ENCODE assay signal across 10 mouse cellular contexts in the genomic region with DNA sequence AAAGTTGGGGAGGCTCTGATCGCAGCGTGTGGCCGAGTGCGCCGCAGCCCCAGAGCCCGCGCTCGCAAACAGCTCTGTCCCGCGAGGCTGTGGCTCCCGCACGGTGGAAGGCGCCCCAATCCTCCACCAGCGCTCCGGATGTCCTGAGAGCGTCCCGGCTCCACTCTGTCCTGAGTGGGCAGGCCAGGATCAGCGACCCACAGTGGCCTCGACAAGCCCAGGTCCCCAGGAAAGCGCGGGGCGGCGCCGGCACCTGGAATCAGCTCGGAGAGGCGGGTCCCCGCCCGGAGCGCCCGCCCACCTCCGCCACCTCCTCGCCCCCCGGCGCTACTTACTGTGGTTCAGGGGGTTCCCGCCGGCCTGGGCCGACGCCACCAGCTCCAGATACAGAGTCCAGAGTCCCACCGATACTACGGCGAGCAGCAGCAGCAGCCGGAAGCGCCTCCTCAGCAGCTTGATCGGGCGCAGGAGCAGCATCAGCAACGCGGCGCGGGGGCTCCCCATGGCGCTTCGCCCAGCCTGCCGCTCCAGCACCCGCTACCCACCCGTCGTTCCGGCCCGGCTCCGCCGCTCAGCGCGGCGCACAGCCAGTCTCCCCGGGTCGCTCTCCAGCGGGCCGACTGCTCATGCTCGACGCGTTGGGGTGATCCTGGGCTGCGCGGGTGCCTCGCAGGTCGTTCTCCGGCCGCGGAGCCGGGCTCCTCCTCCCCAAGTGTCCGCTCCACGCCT. TPM values are rescaled to one million over a fixed set of nuclear protein-coding genes. Genes with fewer than 3 reads are reported as not detected.
DNase-seq lines count a peak whose midpoint lies in the region; ATAC-seq and TF ChIP-seq lines count a peak whose summit lies in the region.
"Had no signal": no experiment of that assay in that cellular context is flagged by ENCODE, and none has a peak within 500 bp of the region (broad histone marks: within the 10 kb centered on the region; RNA-seq: fewer than 3 reads in every experiment).

A gene (plus strand): TSS at position 309 of the 729 bp plus-strand sequence.
A gene (minus strand): TSS at position 504 of the 729 bp plus-strand sequence.

- H3K4me2 ChIP-seq in forebrain, postnatal 0 days (ENCODE audit: low read depth) = peak within 1 kb of the TSS; percentile 98
- H3K4me2 ChIP-seq in limb, embryonic 11.5 days (ENCODE audit: low read depth, severe bottlenecking) = peak within 1 kb of the TSS; percentile 98
- H3K4me2 ChIP-seq in midbrain, embryonic 14.5 days (ENCODE audit: low read length) = peak within 1 kb of the TSS; percentile 98

- WGBS in forebrain, postnatal 0 days = under 1% methylated on average over 74 of the region's 79 CpGs
- under 1% methylated on average over 73 of the region's 79 CpGs for WGBS in limb, embryonic 11.5 days
- WGBS in midbrain, embryonic 14.5 days = under 1% methylated on average over 77 of the region's 79 CpGs

- no peaks in the 10 kb centered on the region for H3K36me3 ChIP-seq in forebrain, postnatal 0 days (ENCODE audit: insufficient read depth)
- no peaks in the 10 kb centered on the region for H3K36me3 ChIP-seq in limb, embryonic 11.5 days (ENCODE audit: control insufficient read depth, insufficient read depth, low read length)
- no peaks in the 10 kb centered on the region for H3K36me3 ChIP-seq in midbrain, embryonic 14.5 days (ENCODE audit: control insufficient read depth, insufficient read depth, low read length)
- H3K36me3 ChIP-seq: G1E had no signal

- no peak within 1 kb of the TSS for H3K27ac ChIP-seq in forebrain, postnatal 0 days (ENCODE audit: low read depth, low read length)
- H3K27ac ChIP-seq in limb, embryonic 11.5 days (replicated peaks; ENCODE audit: low read depth, low read length) = no peak within 1 kb of the TSS
- H3K27ac ChIP-seq in midbrain, embryonic 14.5 days (replicated peaks; ENCODE audit: low read depth, low read length) = no peak within 1 kb of the TSS
- H3K27ac ChIP-seq: macrophage had no signal

- H3K9ac ChIP-seq in forebrain, postnatal 0 days = peak within 1 kb of the TSS; percentile 53
- peak within 1 kb of the TSS; percentile 60 for H3K9ac ChIP-seq in limb, embryonic 11.5 days (ENCODE audit: low read length)
- peak within 1 kb of the TSS; percentile 57 for H3K9ac ChIP-seq in midbrain, embryonic 14.5 days (replicated peaks; ENCODE audit: low read length)

- TF ChIP-seq CTCF in forebrain, postnatal 0 days (IDR thresholded peaks at IDR 0.05; ENCODE audit: low read depth) = no peak

- peaks cover 8% of the 10 kb centered on the region; the same call in 1 of the 2 replicates for H3K27me3 ChIP-seq in forebrain, postnatal 0 days (ENCODE audit: insufficient read depth, low read length)
- peaks cover 22% of the 10 kb centered on the region for H3K27me3 ChIP-seq in limb, embryonic 11.5 days (ENCODE audit: control insufficient read depth, insufficient read depth, low read length)
- H3K27me3 ChIP-seq in midbrain, embryonic 14.5 days (ENCODE audit: control insufficient read depth, insufficient read depth, low read length) = peaks cover 23% of the 10 kb centered on the region

- H3K4me1 ChIP-seq in forebrain, postnatal 0 days (ENCODE audit: insufficient read depth) = 0 out of 2 replicates have a peak, but pooled peaks cover 2% of the 10 kb centered on the region
- H3K4me1 ChIP-seq in limb, embryonic 11.5 days (ENCODE audit: control insufficient read depth, insufficient read depth, low read length) = 0 out of 2 replicates have a peak, but pooled peaks cover 4% of the 10 kb centered on the region
- H3K4me1 ChIP-seq in midbrain, embryonic 14.5 days (ENCODE audit: control insufficient read depth, insufficient read depth, low read length) = no peaks in the 10 kb centered on the region

- H3K9me3 ChIP-seq in forebrain, postnatal 0 days (ENCODE audit: low read length) = no peaks in the 10 kb centered on the region
- no peaks in the 10 kb centered on the region for H3K9me3 ChIP-seq in limb, embryonic 11.5 days (ENCODE audit: control insufficient read depth, low read length)
- H3K9me3 ChIP-seq in midbrain, embryonic 14.5 days (ENCODE audit: control insufficient read depth, low read length) = no peaks in the 10 kb centered on the region
- H3K9me3 ChIP-seq: G1E had no signal

- peak; percentile 86 for ATAC-seq in forebrain, postnatal 0 days
- peak; percentile 65 for ATAC-seq in limb, embryonic 11.5 days (ENCODE audit: insufficient number of reproducible peaks, low FRiP score, low TSS enrichment, low read depth)
- ATAC-seq in midbrain, embryonic 14.5 days (ENCODE audit: low FRiP score, low TSS enrichment) = peak; percentile 63

- peak; percentile 33 for DNase-seq in gastrocnemius, postnatal 10 days
- no peak for DNase-seq in gastrocnemius, postnatal 25 days
- peak; percentile 14 to 24 for DNase-seq in adrenal gland, postnatal 4 days (ENCODE audit: low spot score in 2 of 2)
- peak; percentile 63 for DNase-seq in forebrain, postnatal 0 days
- DNase-seq in kidney, adult 18-20 months = peak; percentile 68
- DNase-seq in limb, embryonic 11.5 days (ENCODE audit: low spot score) = peak; percentile 73
- peak; percentile 73 for DNase-seq in midbrain, embryonic 14.5 days
- peak; percentile 62 for DNase-seq in testis, postnatal 10 days (ENCODE audit: low spot score)

- peak within 1 kb of the TSS; percentile 64 for H3K4me3 ChIP-seq in forebrain, postnatal 0 days (ENCODE audit: low read depth, low read length)
- peak within 1 kb of the TSS; percentile 67 for H3K4me3 ChIP-seq in limb, embryonic 11.5 days (ENCODE audit: low read depth, low read length)
- peak within 1 kb of the TSS; percentile 68 for H3K4me3 ChIP-seq in midbrain, embryonic 14.5 days (replicated peaks; ENCODE audit: low read depth, low read length)

RNA-seq across cellular contexts. Expression of the first gene that starts in this region (rescaled TPM):
- total RNA-seq in gastrocnemius, postnatal 10 days (2021) = under 1 TPM in 1 of 2 experiments, not detected in 1; 0.41 TPM
- under 1 TPM in 1 of 2 experiments, not detected in 1; 0.24 TPM for total RNA-seq in gastrocnemius, postnatal 25 days (2021)
- total RNA-seq in adrenal gland, postnatal 4 days (2021) = under 1 TPM in 1 of 2 experiments, not detected in 1; 0.48 TPM
- not detected in 2 replicates for total RNA-seq in forebrain, postnatal 0 days (2014; rRNA removed)
- polyA plus RNA-seq in forebrain, postnatal 0 days (2015; fragmentation: Nextera tagmentation; extraction: Ambion mirVana) = 0.18 TPM in 1 of 2 replicates, not detected in the other
- not detected in 2 replicates for polyA plus RNA-seq in limb, embryonic 11.5 days (2014; fragmentation: Nextera tagmentation; extraction: Ambion mirVana)
- 0.20 TPM in 1 of 2 replicates, not detected in the other for polyA plus RNA-seq in midbrain, embryonic 14.5 days (2014; fragmentation: Nextera tagmentation; extraction: Ambion mirVana)
- total RNA-seq: G1E had no signal
- polyA plus RNA-seq: G1E, macrophage had no signal

RNA-seq across cellular contexts. Expression of the second gene that starts in this region (rescaled TPM):
- 1 to 10 TPM; 3.3 to 3.4 TPM for total RNA-seq in gastrocnemius, postnatal 10 days (2021)
- total RNA-seq in gastrocnemius, postnatal 25 days (2021) = 1 to 10 TPM; 1.4 to 1.5 TPM
- 1 to 10 TPM; 6.7 to 8.7 TPM for total RNA-seq in adrenal gland, postnatal 4 days (2021)
- total RNA-seq in forebrain, postnatal 0 days (2014; rRNA removed) = 0.69 and 1.2 TPM in 2 replicates
- polyA plus RNA-seq in forebrain, postnatal 0 days (2015; fragmentation: Nextera tagmentation; extraction: Ambion mirVana) = 0.05 and 0.16 TPM in 2 replicates
- 0.13 and 0.19 TPM in 2 replicates for polyA plus RNA-seq in limb, embryonic 11.5 days (2014; fragmentation: Nextera tagmentation; extraction: Ambion mirVana)
- polyA plus RNA-seq in midbrain, embryonic 14.5 days (2014; fragmentation: Nextera tagmentation; extraction: Ambion mirVana) = 0.15 TPM in 1 of 2 replicates, not detected in the other
- total RNA-seq: G1E had no signal
- polyA plus RNA-seq: G1E, macrophage had no signal

Comparison
In these comparisons a context has a peak if more than half of its experiments do, and no peak if none do; other contexts are left out.
1. Peak in DNase-seq, ATAC-seq, H3K4me3 ChIP-seq, H3K9ac ChIP-seq and H3K4me2 ChIP-seq in limb, embryonic 11.5 days; RNA of the genes that start here not detected or under 1 TPM.
2. Peak in DNase-seq, ATAC-seq, H3K4me3 ChIP-seq, H3K9ac ChIP-seq and H3K4me2 ChIP-seq in midbrain, embryonic 14.5 days; RNA of the genes that start here not detected or under 1 TPM.